Mouse (Mus musculus): ENCODE measurements around the gene Pigm.

DNA sequence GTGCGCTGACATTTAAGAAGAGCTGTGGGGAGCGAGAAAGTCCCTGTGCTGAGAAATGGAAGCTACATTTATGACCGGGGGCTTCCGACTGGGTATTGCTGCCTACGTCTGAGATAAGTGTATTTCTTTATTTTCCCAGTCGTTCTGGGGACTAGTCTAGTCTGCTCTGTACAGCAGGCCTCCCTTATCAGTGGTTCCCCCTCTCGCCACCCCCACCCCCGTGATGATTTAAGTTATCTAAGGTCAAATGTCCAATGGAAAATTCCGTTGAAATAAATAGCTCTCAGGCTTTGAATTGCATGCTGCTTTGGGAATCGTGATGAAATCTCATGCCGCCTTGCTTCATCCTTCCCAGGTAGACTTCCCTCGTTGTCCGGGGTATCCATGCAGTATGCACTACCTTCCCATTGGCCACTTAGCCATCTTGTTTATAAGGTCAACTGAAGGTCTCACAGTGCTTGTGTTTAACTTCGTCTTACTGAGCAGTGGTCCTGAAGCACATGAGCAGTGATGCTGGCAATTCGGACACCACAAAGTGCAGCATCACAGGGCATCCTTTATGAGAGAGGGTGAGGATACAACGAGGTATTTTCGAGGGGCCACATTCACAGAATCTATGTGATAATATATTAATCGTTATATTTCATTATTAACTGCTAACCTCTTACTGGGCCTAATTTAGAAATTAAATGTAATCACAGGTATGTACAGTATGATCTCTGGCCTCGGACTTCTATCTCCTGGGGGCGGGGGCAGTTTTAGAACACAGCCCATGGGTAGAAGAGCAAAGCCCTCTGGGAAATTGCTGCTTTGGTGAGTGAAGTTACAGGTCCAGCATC, 56.9 kb downstream of the Pigm start:
- TF ChIP-seq POLR2A (IDR thresholded peaks at IDR 0.05; ENCODE audit: insufficient read length, low read depth) (no peak), MYOD1 (IDR thresholded peaks at IDR 0.05; ENCODE audit: control insufficient read depth in 1 of 3, insufficient read length in 2 of 3, low read depth in 2 of 3) (no peak), CEBPB (IDR thresholded peaks at IDR 0.05; ENCODE audit: insufficient read depth, poor library complexity, severe bottlenecking) (no peak), MAX (IDR thresholded peaks at IDR 0.05; ENCODE audit: low read depth) (no peak), TCF12 (IDR thresholded peaks at IDR 0.05; ENCODE audit: insufficient read depth, poor library complexity, severe bottlenecking) (no peak), SRF (IDR thresholded peaks at IDR 0.05; ENCODE audit: control insufficient read depth, insufficient read length, low read depth) (no peak), USF1 (IDR thresholded peaks at IDR 0.05; ENCODE audit: low read depth) (no peak)

All from myocyte (in vitro differentiated cells).